Mouse (Mus musculus) brown adipose tissue, adult 24 weeks (tissue): ENCODE data around the gene Txndc5. TPM values are rescaled to one million over a fixed set of nuclear protein-coding genes. Genes with fewer than 3 reads are reported as not detected.

Experiments
- H3K27ac ChIP-seq: fragments of 200-500 bp; replicated peaks from 2 replicates; pipeline ENCODE4 v1.5.1; 2012; ENCODE audit warnings: low read depth, mild to moderate bottlenecking, low read length
- H3K4me1 ChIP-seq: fragments of 200-500 bp; 2 replicates; pipeline ENCODE4 v1.6.1; 2012; ENCODE audit warnings: low read length, mixed read lengths; ENCODE audit not compliant: control insufficient read depth, insufficient read depth, insufficient read length
- H3K4me3 ChIP-seq: fragments of 200-500 bp; 2 replicates; pipeline ENCODE4 v1.5.1; 2012; ENCODE audit warnings: low read depth, mild to moderate bottlenecking, low read length, moderate library complexity; ENCODE audit not compliant: insufficient read depth
- polyA plus RNA-seq: library from polyadenylated mRNA; stranded (reverse); fragments of >200 nt; gene quantifications from 2 replicates; pipeline ENCODE4 v1.2.4, GENCODE M21; 2012; ENCODE audit not compliant: missing spikeins, insufficient read depth, insufficient read length

Gene Txndc5
- polyA plus RNA-seq, 1 experiment: 31.5 TPM

GRCm38 (mm10) chr13:38511979-38512378 is 16.6 kb downstream of the Txndc5 start:
- Histone ChIP-seq H3K4me1 (no peaks in the 10 kb centered on the region), H3K4me3 (no peak overlapping the region), H3K27ac (no peak overlapping the region)

GRCm38 (mm10) chr13:38509681-38510341 is 18.8 kb downstream of the Txndc5 start:
- Histone ChIP-seq H3K27ac (no peak overlapping the region), H3K4me1 (no peaks in the 10 kb centered on the region), H3K4me3 (no peak overlapping the region)

DNA sequence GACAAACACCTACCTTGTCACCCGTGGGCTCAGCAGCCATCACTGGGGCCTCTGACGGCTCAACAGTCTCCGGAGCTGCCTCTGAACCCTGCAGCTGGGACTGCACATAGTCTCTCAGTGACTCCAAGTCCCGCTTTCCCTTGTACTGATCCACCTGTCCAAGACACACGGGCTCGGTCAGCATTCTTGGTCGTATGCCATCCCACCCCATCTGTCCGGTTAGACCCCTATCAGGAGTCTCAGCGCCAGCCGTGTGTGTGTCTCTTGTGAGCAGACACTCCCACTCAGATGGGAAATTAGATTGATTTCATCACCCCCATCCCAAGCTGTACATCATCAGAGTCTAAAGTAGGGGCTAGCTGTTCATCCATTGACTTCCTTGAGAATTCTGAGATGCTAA is 21.7 kb downstream of the Txndc5 start:
- Histone ChIP-seq H3K4me3 (no peak overlapping the region), H3K27ac (no peak overlapping the region), H3K4me1 (peaks cover 2% of the 10 kb centered on the region; the same call in 1 of the 2 replicates)

- Histone ChIP-seq H3K4me3 (no peak overlapping the region), H3K27ac (no peak overlapping the region), H3K4me1 (peaks cover 2% of the 10 kb centered on the region; the same call in 1 of the 2 replicates)
Observed at GRCm38 (mm10) chr13:38506320-38506719, 22.3 kb downstream of the Txndc5 start.

DNA sequence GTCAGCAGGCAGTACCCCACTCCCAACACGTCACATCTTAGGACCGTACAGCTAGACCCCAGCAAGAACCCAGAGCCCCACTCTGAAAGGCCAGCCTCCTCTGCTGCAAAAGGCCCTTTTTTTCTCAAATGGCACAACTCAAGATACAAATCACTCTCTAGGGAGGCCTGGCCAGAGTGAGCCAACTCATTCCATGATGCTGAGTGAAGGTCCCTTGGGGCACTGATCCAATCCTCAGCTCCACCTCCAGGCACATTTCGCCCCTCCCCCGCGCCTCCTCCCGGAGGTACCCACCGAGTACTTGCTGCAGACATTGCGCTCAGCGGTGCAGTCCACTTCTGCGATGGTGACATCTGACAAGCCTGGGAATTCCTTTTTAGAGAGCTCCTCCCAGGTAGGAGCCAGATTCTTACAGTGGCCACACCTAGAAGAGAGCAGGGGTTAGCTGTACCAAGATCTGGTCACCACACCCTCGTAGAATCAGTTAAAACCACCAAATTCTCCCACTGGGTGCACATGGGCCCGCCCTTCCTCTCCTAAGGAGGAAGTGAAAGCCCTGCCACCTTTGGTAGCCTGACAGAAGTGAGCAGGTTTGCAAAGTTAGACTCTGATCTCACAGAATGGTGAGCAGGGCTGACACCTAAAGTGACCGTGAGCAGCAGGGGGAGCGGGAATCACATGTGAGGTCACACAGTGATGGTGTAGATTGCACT is 25.3 kb downstream of the Txndc5 start:
- Histone ChIP-seq H3K4me1 (peaks cover 2% of the 10 kb centered on the region; the same call in 1 of the 2 replicates), H3K27ac (no peak overlapping the region), H3K4me3 (no peak overlapping the region)

- Histone ChIP-seq H3K4me1 (peaks cover 2% of the 10 kb centered on the region; the same call in 1 of the 2 replicates), H3K4me3 (no peak overlapping the region), H3K27ac (no peak overlapping the region)
Observed at GRCm38 (mm10) chr13:38501314-38501713, 27.3 kb downstream of the Txndc5 start.

DNA sequence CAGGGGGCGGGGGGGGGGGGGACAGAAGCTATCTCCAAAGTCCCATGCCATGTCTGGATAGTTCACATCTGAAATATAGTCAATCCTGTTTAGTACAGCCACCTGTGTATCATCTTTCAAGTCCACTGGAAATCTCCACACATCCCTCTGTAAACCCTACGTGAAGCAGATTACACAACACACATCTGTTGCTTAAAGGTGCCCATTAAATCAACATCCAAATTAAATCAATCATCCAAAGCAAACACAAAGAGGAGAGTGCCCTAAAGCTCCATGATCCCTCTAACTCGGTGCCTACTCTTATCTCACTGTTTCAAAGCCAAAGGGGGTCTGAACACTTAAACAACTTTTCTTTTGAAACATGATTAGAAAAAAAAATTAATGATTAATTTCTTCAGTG is 31.9 kb downstream of the Txndc5 start:
- H3K4me1 ChIP-seq: no peaks in the 10 kb centered on the region
- H3K4me3 ChIP-seq: no peak overlapping the region
- H3K27ac ChIP-seq: no peak overlapping the region

DNA sequence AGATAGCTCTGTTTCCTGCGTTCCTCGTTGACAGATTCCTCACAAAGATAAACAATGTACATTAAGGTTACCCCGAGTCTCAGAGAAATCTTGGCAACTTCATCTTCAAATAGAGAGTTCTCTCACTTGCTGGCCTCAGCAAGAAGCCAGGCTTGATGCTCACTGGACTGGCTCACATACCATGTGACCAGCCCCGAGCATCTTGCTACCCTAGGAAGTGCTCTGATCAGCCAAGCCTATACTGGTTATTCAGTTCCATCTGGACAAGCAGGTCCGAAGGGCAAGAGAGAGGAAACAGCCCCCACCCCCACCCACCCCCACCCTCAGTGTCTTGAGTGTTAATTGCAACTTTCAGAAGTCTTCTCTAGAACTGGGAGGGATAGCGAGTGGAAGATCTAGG is 41.9 kb downstream of the Txndc5 start:
- no peak overlapping the region for H3K27ac ChIP-seq
- no peak overlapping the region for H3K4me3 ChIP-seq

DNA sequence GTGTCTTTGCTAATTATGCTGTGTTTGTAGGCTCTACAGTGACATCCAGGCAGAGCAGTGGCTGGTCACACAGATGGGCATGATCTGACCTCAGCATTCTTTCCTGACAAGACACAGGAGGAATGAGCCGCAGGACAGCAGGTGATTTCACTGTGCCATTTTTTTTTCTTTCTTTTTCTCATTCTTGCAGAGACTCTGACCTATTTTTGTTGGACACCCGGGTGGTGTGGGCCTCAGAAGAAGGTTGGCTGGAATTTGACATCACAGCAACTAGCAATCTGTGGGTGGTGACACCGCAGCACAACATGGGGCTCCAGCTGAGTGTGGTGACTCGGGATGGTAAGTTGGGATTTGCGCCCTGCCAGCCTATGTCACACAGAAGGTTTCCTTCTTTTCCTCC is 43.9 kb downstream of the Txndc5 start:
- Histone ChIP-seq H3K27ac (no peak overlapping the region), H3K4me1 (no peaks in the 10 kb centered on the region), H3K4me3 (no peak overlapping the region)

More for the DNA sequence above, 41.9 kb downstream of the Txndc5 start:
- H3K4me1 ChIP-seq: no peaks in the 10 kb centered on the region

- no peaks in the 10 kb centered on the region for H3K4me1 ChIP-seq
- no peak overlapping the region for H3K27ac ChIP-seq
- no peak overlapping the region for H3K4me3 ChIP-seq
Observed at GRCm38 (mm10) chr13:38481021-38481420, 47.6 kb downstream of the Txndc5 start.

GRCm38 (mm10) chr13:38476936-38477335 is 51.7 kb downstream of the Txndc5 start:
- no peak overlapping the region for H3K27ac ChIP-seq
- no peak overlapping the region for H3K4me3 ChIP-seq
- H3K4me1 ChIP-seq: no peaks in the 10 kb centered on the region

DNA sequence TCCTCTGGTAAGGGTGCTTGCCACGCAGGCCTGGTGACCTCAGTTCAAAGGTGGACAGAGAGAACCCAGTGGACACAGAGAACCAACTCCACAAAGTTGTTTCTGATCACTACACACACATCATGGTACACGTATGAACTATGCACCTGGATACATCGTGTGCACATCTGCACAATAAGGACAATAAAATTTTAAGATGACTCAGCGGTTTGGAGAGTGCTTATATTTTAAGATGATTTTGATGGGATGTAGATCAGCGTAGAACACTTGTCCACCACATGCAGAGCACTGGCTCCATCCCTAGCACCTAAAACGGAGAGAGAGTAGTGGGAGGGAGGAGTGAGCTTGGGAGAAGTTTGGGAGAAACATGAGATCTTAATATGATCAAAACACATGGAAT is 55.1 kb downstream of the Txndc5 start:
- Histone ChIP-seq H3K4me3 (no peak overlapping the region), H3K27ac (no peak overlapping the region)

GRCm38 (mm10) chr13:38472636-38473035 is 56.0 kb downstream of the Txndc5 start:
- H3K27ac ChIP-seq: no peak overlapping the region
- H3K4me1 ChIP-seq: no peaks in the 10 kb centered on the region
- H3K4me3 ChIP-seq: no peak overlapping the region

More for the DNA sequence above, 55.1 kb downstream of the Txndc5 start:
- no peaks in the 10 kb centered on the region for H3K4me1 ChIP-seq

- no peaks in the 10 kb centered on the region for H3K4me1 ChIP-seq
- no peak overlapping the region for H3K27ac ChIP-seq
Observed at GRCm38 (mm10) chr13:38470882-38471281, 57.7 kb downstream of the Txndc5 start.

GRCm38 (mm10) chr13:38463410-38463809 is 65.2 kb downstream of the Txndc5 start:
- Histone ChIP-seq H3K4me3 (no peak overlapping the region), H3K4me1 (no peaks in the 10 kb centered on the region), H3K27ac (no peak overlapping the region)

More at GRCm38 (mm10) chr13:38470882-38471281, 57.7 kb downstream of the Txndc5 start:
- no peak overlapping the region for H3K4me3 ChIP-seq

- Histone ChIP-seq H3K4me3 (no peak overlapping the region), H3K27ac (no peak overlapping the region), H3K4me1 (peaks cover 4% of the 10 kb centered on the region; the same call in 1 of the 2 replicates)
Observed at GRCm38 (mm10) chr13:38451446-38451845, 77.2 kb downstream of the Txndc5 start.
